Mouse (Mus musculus): Measurements from ENCODE around the gene Trim27. TPM values are rescaled to one million over a fixed set of nuclear protein-coding genes. Genes with fewer than 3 reads are reported as not detected.

The Trim27 gene
- polyA plus RNA-seq, 1 experiment from 2014 or later = 132 TPM

GRCm38 (mm10) chr13:21166936-21167909 lies 12.0 kb upstream of the Trim27 start:
- H3K27ac ChIP-seq = peak overlapping the region; percentile 36; the same call in 1 of the 2 replicates
- 1% methylated on average over 27 of the region's 27 CpGs for WGBS
- peak overlapping the region; percentile 84 for H3K4me2 ChIP-seq
- peak overlapping the region; percentile 56 for H3K4me3 ChIP-seq (replicated peaks)
- no peaks in the 10 kb centered on the region for H3K27me3 ChIP-seq (replicated peaks)
- ATAC-seq (ENCODE audit: insufficient read depth, low FRiP score, low read depth) = peak; percentile 47
- no peaks in the 10 kb centered on the region for H3K9me3 ChIP-seq
- peak overlapping the region; percentile 20; the same call in 1 of the 2 replicates for H3K9ac ChIP-seq
- no peaks in the 10 kb centered on the region for H3K4me1 ChIP-seq
- no peaks in the 10 kb centered on the region for H3K36me3 ChIP-seq

- Histone ChIP-seq H3K27ac (no peak overlapping the region), H3K4me2 (peak overlapping the region; percentile 84), H3K9ac (peak overlapping the region; percentile 42; the same call in 1 of the 2 replicates), H3K27me3 (replicated peaks) (no peaks in the 10 kb centered on the region), H3K9me3 (no peaks in the 10 kb centered on the region), H3K4me3 (replicated peaks) (peak overlapping the region; percentile 56), H3K4me1 (0 out of 2 replicates have a peak, but pooled peaks cover 2% of the 10 kb centered on the region), H3K36me3 (no peaks in the 10 kb centered on the region)
- no peak for ATAC-seq (ENCODE audit: insufficient read depth, low FRiP score, low read depth)
- 0% methylated on average over 8 of the region's 8 CpGs for WGBS
Measured at GRCm38 (mm10) chr13:21167910-21168300, 11.3 kb upstream of the Trim27 start.

- ATAC-seq (ENCODE audit: insufficient read depth, low FRiP score, low read depth) = no peak
- H3K9me3 ChIP-seq = no peaks in the 10 kb centered on the region
- 1% methylated on average over 16 of the region's 16 CpGs for WGBS
- H3K27ac ChIP-seq = peak overlapping the region; percentile 58; the same call in 1 of the 2 replicates
- H3K4me2 ChIP-seq = peak overlapping the region; percentile 84
- no peaks in the 10 kb centered on the region for H3K36me3 ChIP-seq
- no peaks in the 10 kb centered on the region for H3K27me3 ChIP-seq (replicated peaks)
- H3K9ac ChIP-seq = peak overlapping the region; percentile 42; the same call in 1 of the 2 replicates
- peak overlapping the region; percentile 56 for H3K4me3 ChIP-seq (replicated peaks)
- H3K4me1 ChIP-seq = 0 out of 2 replicates have a peak, but pooled peaks cover 2% of the 10 kb centered on the region
Measured at GRCm38 (mm10) chr13:21168371-21169011, 10.8 kb upstream of the Trim27 start.

GRCm38 (mm10) chr13:21169121-21169656 lies 10.1 kb upstream of the Trim27 start:
- Histone ChIP-seq H3K9me3 (no peaks in the 10 kb centered on the region), H3K27ac (no peak overlapping the region; the same call in 1 of the 2 replicates), H3K4me1 (0 out of 2 replicates have a peak, but pooled peaks cover 2% of the 10 kb centered on the region), H3K27me3 (replicated peaks) (no peaks in the 10 kb centered on the region), H3K4me3 (replicated peaks) (peak overlapping the region; percentile 56), H3K9ac (peak overlapping the region; percentile 42; the same call in 1 of the 2 replicates), H3K4me2 (peak overlapping the region; percentile 84), H3K36me3 (no peaks in the 10 kb centered on the region)
- WGBS = 3% methylated on average over 14 of the region's 14 CpGs
- ATAC-seq (ENCODE audit: insufficient read depth, low FRiP score, low read depth) = no peak

DNA sequence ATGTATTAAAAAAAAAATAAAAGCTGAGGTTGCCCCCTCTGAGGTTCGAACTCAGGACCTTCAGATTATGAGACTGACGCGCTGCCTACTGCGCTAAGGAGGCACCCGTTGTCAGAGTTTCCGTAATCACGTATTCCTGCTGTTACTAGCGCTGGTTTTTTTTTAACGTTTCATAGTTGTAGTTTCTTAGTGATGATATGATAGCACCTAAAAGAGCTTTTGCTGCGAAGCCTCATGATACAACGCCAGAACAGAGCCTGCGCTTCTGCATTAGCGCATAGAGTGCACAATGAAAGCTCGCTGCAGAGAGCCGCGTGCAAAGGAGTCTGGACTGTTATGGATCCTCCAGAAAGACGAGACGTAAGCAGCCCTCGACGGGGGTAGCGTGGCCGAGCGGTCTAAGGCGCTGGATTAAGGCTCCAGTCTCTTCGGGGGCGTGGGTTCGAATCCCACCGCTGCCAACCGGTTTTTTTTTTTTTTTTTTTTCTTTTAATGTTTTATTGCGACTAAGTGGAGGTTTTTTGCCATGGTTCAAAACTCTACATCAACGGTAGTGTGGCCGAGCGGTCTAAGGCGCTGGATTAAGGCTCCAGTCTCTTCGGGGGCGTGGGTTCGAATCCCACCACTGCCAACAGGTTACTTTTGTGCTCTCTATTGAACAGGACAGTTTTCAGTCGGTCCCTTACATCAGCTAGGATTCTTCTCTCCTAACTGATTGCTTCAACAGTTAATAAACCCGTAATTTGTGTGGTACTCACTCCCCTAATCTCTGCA lies 9.4 kb upstream of the Trim27 start:
- WGBS = 1% methylated on average over 39 of the region's 39 CpGs
- Histone ChIP-seq H3K27ac (peak overlapping the region; percentile 81), H3K4me1 (0 out of 2 replicates have a peak, but pooled peaks cover 2% of the 10 kb centered on the region), H3K9me3 (no peaks in the 10 kb centered on the region), H3K4me3 (replicated peaks) (peak overlapping the region; percentile 56), H3K4me2 (peak overlapping the region; percentile 84), H3K36me3 (no peaks in the 10 kb centered on the region), H3K27me3 (replicated peaks) (no peaks in the 10 kb centered on the region), H3K9ac (no peak overlapping the region)
- peak; percentile 81 for ATAC-seq (ENCODE audit: insufficient read depth, low FRiP score, low read depth)

- H3K4me3 ChIP-seq (replicated peaks) = peak overlapping the region; percentile 56
- no peaks in the 10 kb centered on the region for H3K9me3 ChIP-seq
- H3K27ac ChIP-seq = no peak overlapping the region
- ATAC-seq (ENCODE audit: insufficient read depth, low FRiP score, low read depth) = no peak
- no peaks in the 10 kb centered on the region for H3K27me3 ChIP-seq (replicated peaks)
- 0 out of 2 replicates have a peak, but pooled peaks cover 2% of the 10 kb centered on the region for H3K4me1 ChIP-seq
- no peaks in the 10 kb centered on the region for H3K36me3 ChIP-seq
- WGBS = 59% methylated on average over 17 of the region's 17 CpGs
- peak overlapping the region; percentile 84 for H3K4me2 ChIP-seq
- H3K9ac ChIP-seq = no peak overlapping the region
Measured at GRCm38 (mm10) chr13:21170431-21171155, 8.7 kb upstream of the Trim27 start.

GRCm38 (mm10) chr13:21171156-21171530 lies 8.1 kb upstream of the Trim27 start:
- Histone ChIP-seq H3K36me3 (no peaks in the 10 kb centered on the region), H3K27ac (no peak overlapping the region), H3K4me2 (peak overlapping the region; percentile 67), H3K4me3 (replicated peaks) (peak overlapping the region; percentile 43), H3K4me1 (0 out of 2 replicates have a peak, but pooled peaks cover 2% of the 10 kb centered on the region), H3K9me3 (no peaks in the 10 kb centered on the region), H3K27me3 (replicated peaks) (no peaks in the 10 kb centered on the region), H3K9ac (no peak overlapping the region)
- WGBS = 14% methylated on average over 15 of the region's 15 CpGs
- no peak for ATAC-seq (ENCODE audit: insufficient read depth, low FRiP score, low read depth)

GRCm38 (mm10) chr13:21171600-21172150 lies 7.6 kb upstream of the Trim27 start:
- Histone ChIP-seq H3K9ac (no peak overlapping the region), H3K4me2 (peak overlapping the region; percentile 67), H3K27ac (0 out of 2 replicates have a peak overlapping the region, but pooled peaks have one; percentile 6), H3K4me3 (replicated peaks) (peak overlapping the region; percentile 43), H3K27me3 (replicated peaks) (no peaks in the 10 kb centered on the region), H3K4me1 (0 out of 2 replicates have a peak, but pooled peaks cover 2% of the 10 kb centered on the region), H3K9me3 (no peaks in the 10 kb centered on the region), H3K36me3 (no peaks in the 10 kb centered on the region)
- under 1% methylated on average over 12 of the region's 12 CpGs for WGBS
- no peak for ATAC-seq (ENCODE audit: insufficient read depth, low FRiP score, low read depth)

DNA sequence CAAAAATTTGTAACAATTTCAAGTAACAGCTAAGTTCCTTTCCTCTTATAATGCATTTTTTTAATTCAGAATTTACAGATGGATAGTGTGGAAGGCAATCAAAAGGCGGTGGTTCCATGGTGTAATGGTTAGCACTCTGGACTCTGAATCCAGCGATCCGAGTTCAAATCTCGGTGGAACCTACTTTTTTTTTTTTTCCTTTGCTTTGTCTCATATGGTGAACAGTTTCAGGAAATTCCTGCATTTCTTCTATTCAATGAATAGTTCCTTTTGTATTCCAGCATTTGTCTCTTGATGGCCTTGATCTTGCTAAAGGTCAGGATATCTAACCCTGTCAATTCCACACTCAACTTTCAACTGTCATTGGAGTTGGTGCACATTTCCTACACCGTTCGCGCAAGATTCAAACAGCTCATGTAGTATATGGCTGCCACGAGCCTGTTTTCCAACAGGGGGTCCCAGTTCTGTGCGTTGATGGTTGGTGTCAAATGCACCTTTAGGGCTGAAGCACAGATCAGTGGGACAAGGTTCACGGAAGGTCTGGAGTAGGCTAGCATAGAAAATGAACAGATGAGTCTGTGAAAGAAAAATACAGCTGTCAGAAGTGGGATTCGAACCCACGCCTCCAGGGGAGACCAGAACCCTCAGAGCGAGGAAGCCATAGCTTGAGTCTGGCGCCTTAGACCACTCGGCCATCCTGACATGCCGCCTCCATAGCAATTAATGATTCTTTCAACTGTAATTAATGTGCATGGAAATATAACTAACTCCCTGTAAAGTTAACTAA lies 6.8 kb upstream of the Trim27 start:
- Histone ChIP-seq H3K4me1 (0 out of 2 replicates have a peak, but pooled peaks cover 2% of the 10 kb centered on the region), H3K4me3 (replicated peaks) (peak overlapping the region; percentile 45), H3K9ac (no peak overlapping the region), H3K27me3 (replicated peaks) (no peaks in the 10 kb centered on the region), H3K36me3 (no peaks in the 10 kb centered on the region), H3K4me2 (peak overlapping the region; percentile 67), H3K9me3 (no peaks in the 10 kb centered on the region), H3K27ac (peak overlapping the region; percentile 85)
- ATAC-seq (ENCODE audit: insufficient read depth, low FRiP score, low read depth) = peak; percentile 72
- 2% methylated on average over 16 of the region's 16 CpGs for WGBS

DNA sequence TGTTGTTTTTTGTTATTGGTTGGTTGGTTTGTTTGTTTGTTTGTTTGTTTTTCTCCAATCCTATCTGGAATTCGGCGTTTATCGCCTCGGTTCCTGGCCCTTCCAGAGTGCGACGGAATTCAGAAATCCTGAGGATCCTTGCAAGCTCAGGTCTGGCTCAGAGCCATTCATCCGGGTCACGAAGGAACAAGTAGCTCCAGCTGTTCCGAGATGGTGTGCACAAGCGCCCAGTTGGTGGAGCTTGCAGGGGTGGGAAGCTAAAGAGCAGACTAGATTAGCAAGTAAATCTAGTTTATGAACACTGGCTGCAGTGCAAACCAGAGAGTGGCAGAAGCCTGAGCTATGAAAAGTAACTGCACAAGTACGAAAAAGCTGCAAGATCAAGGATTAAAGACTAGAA lies 6.2 kb upstream of the Trim27 start:
- WGBS = under 1% methylated on average over 11 of the region's 11 CpGs
- Histone ChIP-seq H3K4me1 (0 out of 2 replicates have a peak, but pooled peaks cover 2% of the 10 kb centered on the region), H3K27ac (peak overlapping the region; percentile 85), H3K4me2 (peak overlapping the region; percentile 67), H3K4me3 (replicated peaks) (peak overlapping the region; percentile 45), H3K9ac (no peak overlapping the region), H3K36me3 (no peaks in the 10 kb centered on the region), H3K9me3 (no peaks in the 10 kb centered on the region), H3K27me3 (replicated peaks) (no peaks in the 10 kb centered on the region)
- peak; percentile 62 for ATAC-seq (ENCODE audit: insufficient read depth, low FRiP score, low read depth)
